Mouse (Mus musculus) limb, embryonic 12.5 days (tissue): ENCODE results near the gene Borcs7. TPM values are rescaled to one million over a fixed set of nuclear protein-coding genes. Genes with fewer than 3 reads are reported as not detected.

ENCODE experiments used
- ATAC-seq: fragments of 200-750 bp; cut with Nextera tagmentation; 2 replicates; pipeline ENCODE4 v1.8.0; 2017; ENCODE audit warnings: low read depth, moderate TSS enrichment; ENCODE audit not compliant: insufficient number of reproducible peaks, insufficient read depth, low FRiP score, low TSS enrichment
- H3K27ac ChIP-seq: fragments of 300-500 bp; sonication (generic); 2 replicates; pipeline ENCODE4 v1.5.1; 2016; ENCODE audit warnings: mild to moderate bottlenecking, moderate library complexity
- H3K27me3 ChIP-seq: fragments of 300-500 bp; sonication (generic); 2 replicates; pipeline ENCODE4 v1.6.1; 2016; ENCODE audit warnings: mild to moderate bottlenecking, moderate library complexity
- H3K36me3 ChIP-seq: fragments of 300-500 bp; sonication (generic); 2 replicates; pipeline ENCODE4 v1.6.1; 2016; ENCODE audit warnings: mild to moderate bottlenecking, moderate library complexity
- H3K4me1 ChIP-seq: fragments of 300-500 bp; sonication (generic); replicated peaks from 2 replicates; pipeline ENCODE4 v1.6.1; 2016
- H3K4me2 ChIP-seq: fragments of 300-500 bp; sonication (generic); 2 replicates; pipeline ENCODE4 v1.6.1; 2016; ENCODE audit warnings: mild to moderate bottlenecking, moderate library complexity
- H3K4me3 ChIP-seq: fragments of 300-500 bp; sonication (generic); replicated peaks from 2 replicates; pipeline ENCODE4 v1.5.1; 2016; ENCODE audit warnings: mild to moderate bottlenecking
- H3K9ac ChIP-seq: fragments of 300-500 bp; sonication (generic); replicated peaks from 2 replicates; pipeline ENCODE4 v1.6.1; 2016; ENCODE audit warnings: mild to moderate bottlenecking, moderate library complexity
- H3K9me3 ChIP-seq: fragments of 300-500 bp; sonication (generic); 2 replicates; pipeline ENCODE4 v1.6.1; 2016; ENCODE audit warnings: mild to moderate bottlenecking, moderate library complexity
- WGBS: fragments of 180-500 bp; shearing (Covaris S2); methylation state at CpG from one replicate; pipeline ENCODE4 v1.1.7; 2016; 5-methylcytosine and 5-hydroxymethylcytosine counted together
- polyA plus RNA-seq: library from polyadenylated mRNA; unstranded; fragments of >200 nt; fragmentation: Nextera tagmentation; extraction: Ambion mirVana; gene quantifications from 2 replicates; pipeline ENCODE4 v1.2.1, GENCODE M21; 2016

The Borcs7 gene
- polyA plus RNA-seq, 1 experiment from 2014 or later = 15.8 TPM

- Histone ChIP-seq H3K4me1 (no peaks in the 10 kb centered on the region), H3K36me3 (peaks cover 21% of the 10 kb centered on the region), H3K9ac (no peak overlapping the region), H3K9me3 (no peaks in the 10 kb centered on the region), H3K4me2 (no peak overlapping the region), H3K4me3 (no peak overlapping the region), H3K27me3 (no peaks in the 10 kb centered on the region), H3K27ac (no peak overlapping the region)
- ATAC-seq = no peak
- 93% methylated on average over 8 of the region's 8 CpGs for WGBS
Measured at GRCm38 (mm10) chr19:46696482-46696881, 6.8 kb downstream of the Borcs7 start.

- WGBS = 92% methylated on average over 7 of the region's 7 CpGs
- ATAC-seq = no peak
- H3K4me1 ChIP-seq = no peaks in the 10 kb centered on the region
- peaks cover 24% of the 10 kb centered on the region for H3K36me3 ChIP-seq
- no peaks in the 10 kb centered on the region for H3K9me3 ChIP-seq
- no peak overlapping the region for H3K4me3 ChIP-seq
- H3K9ac ChIP-seq = no peak overlapping the region
- no peak overlapping the region for H3K4me2 ChIP-seq
- H3K27me3 ChIP-seq = no peaks in the 10 kb centered on the region
- H3K27ac ChIP-seq = no peak overlapping the region
Measured at GRCm38 (mm10) chr19:46696943-46697342, 7.2 kb downstream of the Borcs7 start.

- no peaks in the 10 kb centered on the region for H3K27me3 ChIP-seq
- 56% methylated on average over 19 of the region's 19 CpGs for WGBS
- H3K36me3 ChIP-seq = peaks cover 27% of the 10 kb centered on the region
- no peak overlapping the region for H3K27ac ChIP-seq
- H3K4me1 ChIP-seq = no peaks in the 10 kb centered on the region
- no peak overlapping the region for H3K4me3 ChIP-seq
- H3K9ac ChIP-seq = no peak overlapping the region; the same call in 1 of the 2 replicates
- H3K9me3 ChIP-seq = no peaks in the 10 kb centered on the region
- no peak overlapping the region for H3K4me2 ChIP-seq
- no peak for ATAC-seq
Measured at GRCm38 (mm10) chr19:46697840-46698517, 8.3 kb downstream of the Borcs7 start.

- Histone ChIP-seq H3K4me3 (no peak overlapping the region), H3K9me3 (no peaks in the 10 kb centered on the region), H3K27me3 (0 out of 2 replicates have a peak, but pooled peaks cover 8% of the 10 kb centered on the region), H3K27ac (no peak overlapping the region), H3K4me2 (no peak overlapping the region), H3K36me3 (peaks cover 27% of the 10 kb centered on the region), H3K4me1 (no peaks in the 10 kb centered on the region), H3K9ac (no peak overlapping the region)
- whole genome bisulfite sequencing = 72% methylated on average over 10 of the region's 10 CpGs
- ATAC-seq = no peak
Measured at GRCm38 (mm10) chr19:46699011-46699481, 9.3 kb downstream of the Borcs7 start.

- Histone ChIP-seq H3K4me1 (no peaks in the 10 kb centered on the region), H3K36me3 (peaks cover 15% of the 10 kb centered on the region), H3K4me3 (no peak overlapping the region), H3K27me3 (peaks cover 18% of the 10 kb centered on the region; the same call in 1 of the 2 replicates), H3K9me3 (no peaks in the 10 kb centered on the region), H3K4me2 (no peak overlapping the region), H3K27ac (no peak overlapping the region), H3K9ac (no peak overlapping the region)
- ATAC-seq = no peak
- WGBS = 86% methylated on average over 9 of the region's 9 CpGs
Measured at GRCm38 (mm10) chr19:46701156-46701555, 11.4 kb downstream of the Borcs7 start.

GRCm38 (mm10) chr19:46705779-46706495 lies 16.2 kb downstream of the Borcs7 start:
- 65% methylated on average over 7 of the region's 7 CpGs for WGBS
- H3K9ac ChIP-seq = no peak overlapping the region
- peaks cover 18% of the 10 kb centered on the region; the same call in 1 of the 2 replicates for H3K27me3 ChIP-seq
- no peak overlapping the region for H3K4me2 ChIP-seq
- no peak for ATAC-seq
- no peaks in the 10 kb centered on the region for H3K9me3 ChIP-seq
- H3K36me3 ChIP-seq = peaks cover 25% of the 10 kb centered on the region
- peaks cover 8% of the 10 kb centered on the region; the same call in 1 of the 2 replicates for H3K4me1 ChIP-seq
- H3K4me3 ChIP-seq = no peak overlapping the region
- no peak overlapping the region for H3K27ac ChIP-seq

- no peak overlapping the region for H3K27ac ChIP-seq
- H3K9ac ChIP-seq = no peak overlapping the region
- peak overlapping the region; percentile 49 for H3K4me3 ChIP-seq
- WGBS = 77% methylated on average over 9 of the region's 9 CpGs
- H3K4me2 ChIP-seq = peak overlapping the region; percentile 73
- H3K27me3 ChIP-seq = peaks cover 18% of the 10 kb centered on the region; the same call in 1 of the 2 replicates
- H3K4me1 ChIP-seq = peaks cover 8% of the 10 kb centered on the region; the same call in 1 of the 2 replicates
- no peaks in the 10 kb centered on the region for H3K9me3 ChIP-seq
- ATAC-seq = no peak
- H3K36me3 ChIP-seq = peaks cover 22% of the 10 kb centered on the region
Measured at GRCm38 (mm10) chr19:46706540-46707295, 17.0 kb downstream of the Borcs7 start.

- Histone ChIP-seq H3K36me3 (peaks cover 19% of the 10 kb centered on the region), H3K9ac (peak within 1 kb of the TSS; percentile 53), H3K4me1 (peaks cover 8% of the 10 kb centered on the region; the same call in 1 of the 2 replicates), H3K4me2 (peak within 1 kb of the TSS; percentile 73), H3K4me3 (peak within 1 kb of the TSS; percentile 49), H3K9me3 (no peaks in the 10 kb centered on the region), H3K27me3 (peaks cover 18% of the 10 kb centered on the region; the same call in 1 of the 2 replicates), H3K27ac (0 out of 2 replicates have a peak within 1 kb of the TSS, but pooled peaks have one; percentile 17)
- ATAC-seq = peak; percentile 63; the same call in 1 of the 2 replicates
- 10% methylated on average over 31 of the region's 31 CpGs for WGBS
Measured at GRCm38 (mm10) chr19:46707296-46708151, 17.8 kb downstream of the Borcs7 start, which contains the start of gene As3mt. As3mt (plus strand) TSS chr19:46707458.

- no peak overlapping the region for H3K4me2 ChIP-seq
- peaks cover 2% of the 10 kb centered on the region; the same call in 1 of the 2 replicates for H3K27me3 ChIP-seq
- no peak overlapping the region for H3K27ac ChIP-seq
- H3K9ac ChIP-seq = no peak overlapping the region
- H3K9me3 ChIP-seq = no peaks in the 10 kb centered on the region
- H3K36me3 ChIP-seq = peaks cover 26% of the 10 kb centered on the region
- H3K4me3 ChIP-seq = no peak overlapping the region
- ATAC-seq = no peak
- peaks cover 8% of the 10 kb centered on the region; the same call in 1 of the 2 replicates for H3K4me1 ChIP-seq
- 89% methylated on average over 4 of the region's 4 CpGs for WGBS
Measured at GRCm38 (mm10) chr19:46710614-46711013, 20.9 kb downstream of the Borcs7 start.

GRCm38 (mm10) chr19:46714234-46714633 lies 24.5 kb downstream of the Borcs7 start:
- no peak for ATAC-seq
- Histone ChIP-seq H3K4me3 (no peak overlapping the region), H3K27ac (no peak overlapping the region), H3K36me3 (peaks cover 47% of the 10 kb centered on the region), H3K4me1 (no peaks in the 10 kb centered on the region), H3K27me3 (no peaks in the 10 kb centered on the region), H3K9me3 (peaks cover 6% of the 10 kb centered on the region; the same call in 1 of the 2 replicates), H3K9ac (no peak overlapping the region), H3K4me2 (no peak overlapping the region)
- WGBS = 96% methylated on average over 8 of the region's 8 CpGs
